Mouse (Mus musculus): ENCODE measurements around the gene Ier2. TPM values are rescaled to one million over a fixed set of nuclear protein-coding genes. Genes with fewer than 3 reads are reported as not detected.
"Not testable (repeated sequence)": the region's sequence is repeated elsewhere in the genome, so short reads cannot be mapped to it uniquely, and the experiment has no call there.

Gene Ier2
- polyA plus RNA-seq, 1 experiment from 2014 or later = 72.4 TPM

DNA sequence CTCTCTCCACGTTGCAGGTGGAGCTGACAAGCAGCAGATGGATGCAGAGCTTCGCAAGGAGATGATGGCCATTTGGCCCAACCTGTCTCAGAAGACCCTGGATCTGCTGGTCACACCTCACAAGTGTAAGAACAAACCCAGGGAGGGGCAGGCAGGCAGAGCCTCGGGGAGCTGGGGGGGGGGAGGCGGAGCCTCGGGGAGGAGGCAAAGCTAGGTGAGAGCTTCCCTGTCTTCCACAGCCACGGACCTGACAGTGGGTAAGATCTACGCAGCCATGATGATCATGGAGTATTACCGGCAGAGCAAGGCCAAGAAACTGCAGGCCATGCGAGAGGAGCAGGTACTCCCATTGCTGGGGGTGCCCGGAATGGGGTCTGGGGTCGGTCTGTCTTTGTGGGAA lies 33.1 kb downstream of the Ier2 start:
- no peak overlapping the region for H3K4me3 ChIP-seq
- ATAC-seq (ENCODE audit: low FRiP score, low read depth) = no peak; the same call in 1 of the 2 replicates
- no peaks in the 10 kb centered on the region for H3K27me3 ChIP-seq (replicated peaks)
- no peak overlapping the region for H3K9ac ChIP-seq
- no peaks in the 10 kb centered on the region for H3K9me3 ChIP-seq
- WGBS = 76% methylated on average over 11 of the region's 11 CpGs
- H3K4me1 ChIP-seq = peaks cover 1% of the 10 kb centered on the region; the same call in 1 of the 2 replicates
- H3K27ac ChIP-seq = no peak overlapping the region
- H3K36me3 ChIP-seq = peaks cover 20% of the 10 kb centered on the region
- H3K4me2 ChIP-seq (replicated peaks) = no peak overlapping the region

DNA sequence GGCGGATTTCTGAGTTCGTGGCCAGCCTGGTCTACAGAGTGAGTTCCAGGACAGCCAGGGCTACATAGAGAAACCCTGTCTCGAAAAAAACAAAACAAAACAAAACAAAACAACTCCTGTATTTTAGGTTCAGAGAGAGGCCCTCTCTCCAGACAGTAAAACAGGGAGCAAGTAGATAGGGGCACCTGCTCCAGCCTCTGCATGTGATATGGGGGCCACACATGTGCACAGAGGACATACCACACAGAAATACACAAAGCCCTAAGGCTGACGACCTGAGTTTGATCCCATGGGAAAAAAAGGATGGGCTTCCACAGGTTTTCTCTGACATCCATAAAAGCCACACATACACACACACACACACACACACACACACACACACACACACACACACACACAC lies 39.2 kb downstream of the Ier2 start:
- H3K9ac ChIP-seq; H3K4me3 ChIP-seq; H3K27me3 ChIP-seq (replicated peaks); H3K9me3 ChIP-seq; ATAC-seq (ENCODE audit: low FRiP score, low read depth); H3K36me3 ChIP-seq; H3K4me1 ChIP-seq; H3K27ac ChIP-seq; H3K4me2 ChIP-seq (replicated peaks): not testable (repeated sequence)
- WGBS = 86% methylated on average over 4 of the region's 4 CpGs

- ATAC-seq (ENCODE audit: low FRiP score, low read depth) = no peak
- Histone ChIP-seq H3K4me1 (peaks cover 7% of the 10 kb centered on the region; the same call in 1 of the 2 replicates), H3K36me3 (no peaks in the 10 kb centered on the region), H3K4me2 (replicated peaks) (no peak overlapping the region), H3K9me3 (no peaks in the 10 kb centered on the region), H3K4me3 (no peak overlapping the region), H3K27me3 (replicated peaks) (no peaks in the 10 kb centered on the region), H3K9ac (no peak overlapping the region), H3K27ac (no peak overlapping the region)
- 73% methylated on average over 8 of the region's 8 CpGs for WGBS
These were observed 41.5 kb downstream of the Ier2 start for GRCm38 (mm10) chr8:84621102-84621625.

DNA sequence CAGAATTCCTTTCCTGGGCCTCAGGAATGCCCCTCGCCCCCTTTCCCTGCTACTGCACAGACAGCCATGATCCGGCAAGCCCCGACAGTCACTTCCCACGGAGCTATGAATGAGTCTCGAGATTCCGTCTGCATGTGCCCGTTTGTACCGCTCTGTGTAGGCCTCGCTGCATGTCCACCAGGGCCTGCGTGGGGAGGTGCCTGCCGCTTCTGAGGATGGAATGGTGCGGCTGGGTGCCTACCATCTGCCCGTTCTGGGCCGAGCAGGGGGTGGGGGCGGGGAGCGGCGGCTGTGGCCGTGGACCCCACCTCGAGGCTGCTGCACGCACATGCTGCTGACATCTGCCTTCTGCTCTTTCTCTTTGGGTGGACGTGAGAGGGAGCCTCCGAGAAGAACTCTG lies 45.6 kb downstream of the Ier2 start:
- Histone ChIP-seq H3K27ac (no peak overlapping the region), H3K4me1 (peaks cover 18% of the 10 kb centered on the region), H3K27me3 (replicated peaks) (no peaks in the 10 kb centered on the region), H3K4me3 (no peak overlapping the region), H3K9me3 (no peaks in the 10 kb centered on the region), H3K4me2 (replicated peaks) (no peak overlapping the region), H3K36me3 (peaks cover 1% of the 10 kb centered on the region; the same call in 1 of the 2 replicates), H3K9ac (no peak overlapping the region)
- 36% methylated on average over 22 of the region's 22 CpGs for WGBS
- 0 out of 2 replicates have a peak, but pooled peaks have one; percentile 46 for ATAC-seq (ENCODE audit: low FRiP score, low read depth)

DNA sequence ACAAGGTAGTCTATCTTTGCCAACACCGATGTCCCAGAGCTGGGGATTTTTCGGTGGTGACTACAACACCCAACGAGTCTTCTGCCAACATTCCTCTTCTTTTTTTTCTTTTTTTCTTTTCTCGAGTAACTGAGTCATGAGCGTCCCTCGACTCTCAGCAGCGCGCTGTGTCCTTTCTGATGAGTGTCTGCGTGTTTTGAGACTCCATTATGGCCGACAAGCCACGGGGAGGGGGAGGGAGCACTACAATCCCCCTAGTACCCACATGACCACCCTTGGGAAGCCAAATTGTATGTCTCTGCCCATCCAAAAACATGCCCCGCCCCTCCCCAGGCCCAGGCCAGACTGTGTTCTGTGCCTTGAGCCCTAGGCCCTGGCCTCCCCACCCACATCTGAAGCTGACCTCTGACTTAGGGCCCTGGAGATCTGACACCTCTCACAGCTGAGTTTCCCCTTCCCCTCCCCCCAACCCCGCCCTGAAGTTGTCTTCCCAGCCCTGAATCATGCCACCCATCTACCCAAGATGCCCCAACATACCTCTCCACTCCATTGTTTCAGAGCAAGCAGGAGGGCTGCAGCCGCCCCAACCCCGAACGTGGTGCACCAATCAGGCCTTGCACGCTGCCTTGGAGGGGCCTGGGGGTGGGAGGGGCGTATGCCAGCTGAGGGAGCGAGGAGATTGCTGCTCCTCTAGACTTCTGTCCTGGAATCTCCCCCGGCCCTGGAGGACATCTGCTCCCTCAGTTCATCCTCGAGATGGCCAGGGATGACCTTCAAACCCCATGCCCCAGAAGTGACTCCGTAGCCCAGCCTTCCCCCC lies 46.8 kb downstream of the Ier2 start:
- H3K36me3 ChIP-seq = peaks cover 5% of the 10 kb centered on the region; the same call in 1 of the 2 replicates
- H3K9ac ChIP-seq = no peak overlapping the region
- H3K9me3 ChIP-seq = no peaks in the 10 kb centered on the region
- peak overlapping the region; percentile 33 for H3K4me2 ChIP-seq (replicated peaks)
- ATAC-seq (ENCODE audit: low FRiP score, low read depth) = 0 out of 2 replicates have a peak, but pooled peaks have one; percentile 18
- peaks cover 18% of the 10 kb centered on the region for H3K4me1 ChIP-seq
- WGBS = 19% methylated on average over 22 of the region's 22 CpGs
- H3K27me3 ChIP-seq (replicated peaks) = no peaks in the 10 kb centered on the region
- H3K4me3 ChIP-seq = no peak overlapping the region
- H3K27ac ChIP-seq = no peak overlapping the region

GRCm38 (mm10) chr8:84614512-84615223 lies 48.0 kb downstream of the Ier2 start:
- no peaks in the 10 kb centered on the region for H3K27me3 ChIP-seq (replicated peaks)
- 31% methylated on average over 16 of the region's 16 CpGs for WGBS

More at GRCm38 (mm10) chr8:84614512-84615223, 48.0 kb downstream of the Ier2 start:
- peaks cover 18% of the 10 kb centered on the region for H3K4me1 ChIP-seq
- no peak for ATAC-seq (ENCODE audit: low FRiP score, low read depth)
- 0 out of 2 replicates have a peak overlapping the region, but pooled peaks have one; percentile 15 for H3K27ac ChIP-seq
- no peak overlapping the region for H3K4me3 ChIP-seq
- H3K9ac ChIP-seq = no peak overlapping the region
- H3K9me3 ChIP-seq = no peaks in the 10 kb centered on the region
- peaks cover 5% of the 10 kb centered on the region; the same call in 1 of the 2 replicates for H3K36me3 ChIP-seq
- peak overlapping the region; percentile 25; the same call in 1 of the 2 replicates for H3K4me2 ChIP-seq (replicated peaks)

Other genes with a start within 250 kb of the Ier2 start
- gene Trmt1, start 23.5 kb upstream of the Ier2 start, polyA plus RNA-seq (2016; fragmentation: Nextera tagmentation; extraction: Ambion mirVana) = 58.5 and 59.1 TPM in 2 replicates
- 17.2 and 19.2 TPM in 2 replicates for gene Nacc1, start 25.0 kb upstream of the Ier2 start, polyA plus RNA-seq (2016; fragmentation: Nextera tagmentation; extraction: Ambion mirVana)
- gene Lyl1, start 38.6 kb upstream of the Ier2 start, polyA plus RNA-seq (2016; fragmentation: Nextera tagmentation; extraction: Ambion mirVana) = 4.4 and 4.5 TPM in 2 replicates
- 2.5 and 2.6 TPM in 2 replicates for gene G430095P16Rik, start 60.2 kb upstream of the Ier2 start, polyA plus RNA-seq (2016; fragmentation: Nextera tagmentation; extraction: Ambion mirVana)
- gene Nfix, start 137.5 kb upstream of the Ier2 start, polyA plus RNA-seq (2016; fragmentation: Nextera tagmentation; extraction: Ambion mirVana) = 8.4 and 11.2 TPM in 2 replicates
- gene Dand5, start 160.0 kb upstream of the Ier2 start, polyA plus RNA-seq (2016; fragmentation: Nextera tagmentation; extraction: Ambion mirVana) = 6.5 and 8.3 TPM in 2 replicates
- gene Gadd45gip1, start 168.7 kb upstream of the Ier2 start, polyA plus RNA-seq (2016; fragmentation: Nextera tagmentation; extraction: Ambion mirVana) = 39.7 and 40.1 TPM in 2 replicates
- gene Rad23a, start 177.8 kb upstream of the Ier2 start, polyA plus RNA-seq (2016; fragmentation: Nextera tagmentation; extraction: Ambion mirVana) = 89.7 and 94.8 TPM in 2 replicates
- 753 and 769 TPM in 2 replicates for gene Calr, start 184.1 kb upstream of the Ier2 start, polyA plus RNA-seq (2016; fragmentation: Nextera tagmentation; extraction: Ambion mirVana)
- 108 and 110 TPM in 2 replicates for gene Farsa, start 194.1 kb upstream of the Ier2 start, polyA plus RNA-seq (2016; fragmentation: Nextera tagmentation; extraction: Ambion mirVana)
- gene Syce2, start 209.3 kb upstream of the Ier2 start, polyA plus RNA-seq (2016; fragmentation: Nextera tagmentation; extraction: Ambion mirVana) = 34.2 and 34.9 TPM in 2 replicates
- 32.1 and 37.0 TPM in 2 replicates for gene Gcdh, start 231.1 kb upstream of the Ier2 start, polyA plus RNA-seq (2016; fragmentation: Nextera tagmentation; extraction: Ambion mirVana)
- gene Klf1, start 239.1 kb upstream of the Ier2 start, polyA plus RNA-seq (2016; fragmentation: Nextera tagmentation; extraction: Ambion mirVana) = 3.4 and 4.0 TPM in 2 replicates
- 5.2 and 6.5 TPM in 2 replicates for gene Dnase2a, start 245.7 kb upstream of the Ier2 start, polyA plus RNA-seq (2016; fragmentation: Nextera tagmentation; extraction: Ambion mirVana)

All from neural tube, embryonic 12.5 days (tissue).